In genomic region chr2:76647883-76648570, GRCm38 (mm10) we compare ENCODE assay signal across 8 mouse cellular contexts. TPM values are rescaled to one million over a fixed set of nuclear protein-coding genes. Genes with fewer than 3 reads are reported as not detected.
DNase-seq lines count a peak whose midpoint lies in the region; ATAC-seq lines count a peak whose summit lies in the region.

Prkra (minus strand) TSS chr2:76648015.
Pjvk (plus strand) TSS chr2:76648476.

- DNase-seq in adrenal gland, adult (ENCODE audit: inconsistent age in 2 of 2, low spot score in 1 of 2), result peak; percentile 99
- peak; percentile 98 for DNase-seq in embryo, embryonic 10.5 days (ENCODE audit: low spot score)
- peak; percentile 98 for DNase-seq in gastrocnemius, postnatal 14 days
- peak; percentile 100 for DNase-seq in intestine, embryonic 14.5 days (ENCODE audit: low spot score)
- DNase-seq in left cerebral cortex, postnatal 14 days (ENCODE audit: low spot score in 2 of 2), result peak; percentile 95 to 96
- peak; percentile 98 for DNase-seq in mesoderm, embryonic 11.5 days (ENCODE audit: low read depth, low spot score)
- peak; percentile 93 to 95 for DNase-seq in right cerebral cortex, postnatal 36 days (ENCODE audit: low spot score in 2 of 2)
- peak; percentile 99 for DNase-seq in yolk sac, embryonic 10.5 days (ENCODE audit: low spot score)

- H3K4me1 ChIP-seq in intestine, embryonic 14.5 days (replicated peaks; ENCODE audit: control insufficient read depth, insufficient read depth, low read length), result peaks cover 10% of the 10 kb centered on the region

- peak; percentile 99 for ATAC-seq in intestine, embryonic 14.5 days (replicated peaks; ENCODE audit: low FRiP score, low TSS enrichment, low read depth)

- 0% methylated on average over 28 of the region's 42 CpGs for WGBS in intestine, embryonic 14.5 days

- no peaks in the 10 kb centered on the region for H3K27me3 ChIP-seq in intestine, embryonic 14.5 days (replicated peaks; ENCODE audit: control insufficient read depth, insufficient read depth, low read length)

- peak within 1 kb of the TSS; percentile 52 for H3K9ac ChIP-seq in intestine, embryonic 14.5 days (ENCODE audit: low read length)

- intact Hi-C loops in gastrocnemius, postnatal 14 days (cut with DNase I; ENCODE audit: low total_unique reads), result no loop called here
- intact Hi-C loops in left cerebral cortex, postnatal 14 days (cut with DNase I), result no loop called here

- no peaks in the 10 kb centered on the region for H3K9me3 ChIP-seq in intestine, embryonic 14.5 days (ENCODE audit: control insufficient read depth, low read length)

- 0 out of 2 replicates have a peak, but pooled peaks cover under 1% of the 10 kb centered on the region for H3K36me3 ChIP-seq in intestine, embryonic 14.5 days (ENCODE audit: control insufficient read depth, insufficient read depth, low read length)

- H3K27ac ChIP-seq in intestine, embryonic 14.5 days (ENCODE audit: low read depth), result peak within 1 kb of the TSS; percentile 74

- H3K4me3 ChIP-seq in intestine, embryonic 14.5 days (ENCODE audit: low read depth, low read length), result peak within 1 kb of the TSS; percentile 53

- H3K4me2 ChIP-seq in intestine, embryonic 14.5 days (ENCODE audit: low read length), result peak within 1 kb of the TSS; percentile 80

RNA-seq across cellular contexts. Expression of gene Prkra, which starts in this region (rescaled TPM):
- 1 to 10 TPM; 7.6 to 8.2 TPM for total RNA-seq in gastrocnemius, postnatal 14 days (2021)
- 52.5 and 60.1 TPM in 2 replicates for polyA plus RNA-seq in intestine, embryonic 14.5 days (2014; fragmentation: Nextera tagmentation; extraction: Ambion mirVana)
- 10 to 100 TPM; 14.6 to 18.8 TPM for total RNA-seq in left cerebral cortex, postnatal 14 days (2021)

RNA-seq across cellular contexts. Expression of gene Pjvk, which starts in this region (rescaled TPM):
- not detected for total RNA-seq in gastrocnemius, postnatal 14 days (2021)
- polyA plus RNA-seq in intestine, embryonic 14.5 days (2014; fragmentation: Nextera tagmentation; extraction: Ambion mirVana), result 0.58 TPM in 1 of 2 replicates, not detected in the other
- not detected for total RNA-seq in left cerebral cortex, postnatal 14 days (2021)

Comparison
In these comparisons a context has a peak if more than half of its experiments do, and no peak if none do; other contexts are left out.
1. Peak in every context shown above with its lines: DNase-seq, ATAC-seq, H3K4me3 ChIP-seq and H3K27ac ChIP-seq.